Mouse (Mus musculus) adrenal gland, adult 2 months (tissue): Measurements from ENCODE around the gene Plekhh3. TPM values are rescaled to one million over a fixed set of nuclear protein-coding genes. Genes with fewer than 3 reads are reported as not detected.

Source experiments
- DNase-seq: peaks from one replicate; pipeline ENCODE4 v3.0.0; 2021
- long read RNA-seq: library from polyadenylated mRNA; stranded (forward); transcript quantifications from one replicate; pipeline ENCODE4 v2.0.0, GENCODE M21; 2021
- polyA plus RNA-seq: library from polyadenylated mRNA; depleted of rRNA; stranded (reverse); fragments of >200 nt; gene quantifications from 2 replicates; pipeline ENCODE4 v1.2.3, GENCODE M21; 2012; rRNA removed
- total RNA-seq, 2 experiments: library from RNA; stranded (reverse); gene quantifications; 2 replicates each; pipeline ENCODE4 v1.2.3; 2021

Gene Plekhh3
- total RNA-seq (10 to 100 TPM; 19.4 to 39.7 TPM), polyA plus RNA-seq (112 and 122 TPM in 2 replicates)
- long read RNA-seq, transcript Plekhh3-201 (13 exons, 3,056 nt), result minor isoform, 18 of 75 reads
- long read RNA-seq, transcript Plekhh3-206 (13 exons, 3,010 nt), result major isoform, 37 of 75 reads
- long read RNA-seq, partial matches to known transcripts, result 4 of 75 reads
- long read RNA-seq, other reads (novel, unspliced or antisense), result 12 of 75 reads

DNA sequence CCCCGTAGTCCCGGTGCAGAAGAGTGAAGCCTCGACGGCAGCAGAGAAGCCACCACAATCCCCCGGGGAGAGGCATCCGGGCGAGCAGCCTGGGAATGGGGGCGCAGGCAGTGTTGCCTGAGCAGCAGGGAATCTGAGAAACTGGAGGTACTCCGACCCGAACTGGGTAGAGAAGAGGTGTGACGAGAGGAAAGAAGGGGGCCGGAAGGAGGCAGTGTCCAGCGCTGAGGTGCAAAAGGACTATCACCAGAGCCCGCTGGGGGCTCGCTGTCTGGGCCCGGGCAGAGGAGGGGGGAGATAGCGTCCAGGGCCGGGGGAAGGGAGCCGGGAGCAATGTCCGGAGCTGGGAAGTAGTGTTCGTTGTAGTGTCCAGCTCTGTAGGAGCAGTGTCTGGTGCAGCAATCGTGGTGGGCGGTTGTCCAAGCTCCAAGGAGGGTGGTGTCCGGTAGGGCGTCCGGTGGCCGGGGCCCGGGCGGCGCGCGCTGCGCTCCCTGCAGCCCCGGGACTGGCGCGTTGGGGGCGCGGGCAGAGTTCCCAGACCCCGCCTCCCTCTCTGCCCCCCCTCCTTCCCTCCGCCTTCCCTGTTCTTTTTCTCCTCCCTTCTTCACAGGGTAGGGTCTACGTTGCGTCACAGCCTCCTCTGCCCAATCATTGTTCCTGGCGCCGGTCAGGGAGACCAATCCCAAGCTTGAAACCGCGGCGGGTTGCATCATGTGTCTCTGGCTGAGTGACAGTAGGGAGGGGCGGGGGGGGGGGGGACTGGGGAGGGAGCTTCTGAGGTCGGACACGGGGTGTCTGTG lies at the start of gene Plekhh3:
TSS of gene Plekhh3 (minus strand) at position 541 of the 800 bp plus-strand sequence.
- peak; percentile 97 for DNase-seq

DNA sequence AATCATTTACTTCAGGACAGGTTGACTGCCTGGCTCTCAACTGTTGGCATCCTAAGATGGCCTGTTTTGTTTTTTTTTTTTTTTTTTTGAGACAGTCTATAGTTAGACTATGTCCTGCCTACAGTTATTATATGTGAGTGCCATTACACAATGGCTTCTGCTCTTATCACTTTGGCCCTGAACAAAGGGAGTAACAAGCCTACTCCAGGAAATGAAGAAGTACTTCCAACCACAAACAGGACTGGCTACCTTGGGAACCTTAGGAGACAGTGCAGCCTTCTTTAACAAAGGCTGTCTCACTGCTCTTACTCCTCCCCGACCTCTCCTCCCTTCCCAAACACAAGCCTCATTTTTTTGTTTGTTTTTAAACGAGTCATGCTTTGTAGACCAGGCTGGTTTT lies 49.7 kb upstream of the Plekhh3 start:
- no peak for DNase-seq

DNA sequence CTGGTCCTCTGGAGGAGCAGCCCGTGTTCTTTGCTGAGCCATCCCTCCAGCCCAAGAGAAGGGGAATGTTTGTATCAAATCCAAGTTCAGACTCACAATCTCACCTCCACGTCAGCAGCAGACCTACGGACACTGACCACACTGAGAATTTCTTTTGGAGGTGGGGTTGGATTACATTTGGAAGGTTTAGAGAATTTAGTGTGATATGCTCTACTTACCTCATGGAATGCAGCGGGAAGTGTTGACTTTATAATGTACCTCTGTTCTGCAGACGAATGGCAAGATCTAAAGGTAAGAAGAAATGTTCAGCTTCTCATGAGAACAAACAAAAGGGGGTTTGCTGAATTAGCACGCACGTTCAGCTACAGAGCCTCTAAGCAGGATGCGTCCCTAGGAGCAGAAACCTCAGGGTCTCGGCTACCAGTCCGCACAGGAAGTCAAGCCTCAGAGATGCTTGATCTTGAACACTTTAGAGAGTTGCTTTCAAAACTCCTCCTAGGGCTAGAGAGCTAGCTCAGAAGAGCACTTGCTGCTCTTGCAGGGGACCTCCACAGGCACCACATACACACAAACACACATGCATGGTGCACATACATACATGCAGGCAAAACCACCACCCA lies 47.4 kb upstream of the Plekhh3 start:
- no peak for DNase-seq

- DNase-seq, result no peak
Measured at GRCm38 (mm10) chr11:101216936-101217335, 45.8 kb upstream of the Plekhh3 start.

DNA sequence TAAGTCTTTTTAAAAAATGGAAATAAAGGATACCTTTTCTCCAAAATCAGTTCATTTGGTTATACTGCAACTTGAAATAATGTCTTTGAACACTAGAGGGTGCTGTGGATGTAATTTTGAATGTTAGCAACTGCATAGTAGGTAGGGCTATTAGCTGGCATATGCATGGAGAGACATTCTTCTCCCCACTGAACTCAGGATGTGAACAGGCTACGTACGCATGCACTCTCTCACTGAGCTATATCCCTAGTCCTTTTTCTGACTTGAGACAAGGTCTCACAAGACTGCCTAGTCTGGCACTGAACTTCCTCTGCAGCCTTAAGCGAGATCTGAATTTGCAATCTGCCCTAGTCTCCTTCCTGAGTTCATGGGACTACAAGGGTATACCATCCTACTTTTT lies 40.8 kb upstream of the Plekhh3 start:
- DNase-seq, result peak; percentile 19

GRCm38 (mm10) chr11:101200986-101201385 lies 29.8 kb upstream of the Plekhh3 start:
- DNase-seq, result peak; percentile 31

DNA sequence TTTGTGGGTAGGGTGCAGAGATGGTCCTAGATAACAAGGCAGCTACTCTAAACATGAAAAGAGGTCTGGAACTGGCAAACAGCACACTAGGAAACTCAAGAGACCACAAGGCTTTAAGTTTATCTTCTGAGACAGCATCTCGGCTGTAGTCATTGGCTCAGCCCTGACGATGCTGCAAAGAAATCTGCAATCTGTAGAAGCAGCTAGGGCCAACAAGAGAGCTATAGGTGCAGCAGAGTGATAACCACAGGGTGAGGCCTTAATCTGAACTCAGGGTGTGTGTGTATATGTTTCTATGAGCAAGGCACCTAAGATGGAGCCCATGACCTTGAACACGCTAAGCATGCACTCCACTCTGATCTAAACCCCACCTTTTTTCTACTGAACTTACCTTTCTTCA lies 28.4 kb upstream of the Plekhh3 start:
- no peak for DNase-seq

- DNase-seq, result no peak
Measured at GRCm38 (mm10) chr11:101196175-101196574, 25.0 kb upstream of the Plekhh3 start.

- DNase-seq, result no peak
Measured at GRCm38 (mm10) chr11:101195571-101195970, 24.4 kb upstream of the Plekhh3 start.

GRCm38 (mm10) chr11:101195101-101195500 lies 23.9 kb upstream of the Plekhh3 start:
- no peak for DNase-seq

DNA sequence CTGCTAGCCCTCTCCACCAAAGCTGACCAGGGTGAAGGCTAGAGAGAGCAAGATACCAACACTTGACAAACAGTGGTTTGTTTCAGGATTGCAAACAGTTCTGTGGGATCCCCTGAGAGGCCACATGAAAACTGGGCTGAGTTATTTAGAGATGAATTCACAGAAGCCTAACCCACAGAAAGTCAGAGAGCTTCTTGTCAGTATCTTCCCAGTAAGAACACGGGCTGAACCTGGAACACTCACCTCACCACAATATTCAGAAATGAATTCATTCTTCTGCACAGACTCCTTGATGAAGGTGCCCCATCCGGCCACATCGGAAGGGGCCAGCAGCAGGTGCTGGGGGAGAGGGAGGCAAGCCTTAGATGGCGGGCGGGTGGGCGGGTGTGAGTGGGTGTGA lies 23.5 kb upstream of the Plekhh3 start:
- DNase-seq, result no peak

- no peak for DNase-seq
Measured at GRCm38 (mm10) chr11:101194137-101194536, 23.0 kb upstream of the Plekhh3 start.

DNA sequence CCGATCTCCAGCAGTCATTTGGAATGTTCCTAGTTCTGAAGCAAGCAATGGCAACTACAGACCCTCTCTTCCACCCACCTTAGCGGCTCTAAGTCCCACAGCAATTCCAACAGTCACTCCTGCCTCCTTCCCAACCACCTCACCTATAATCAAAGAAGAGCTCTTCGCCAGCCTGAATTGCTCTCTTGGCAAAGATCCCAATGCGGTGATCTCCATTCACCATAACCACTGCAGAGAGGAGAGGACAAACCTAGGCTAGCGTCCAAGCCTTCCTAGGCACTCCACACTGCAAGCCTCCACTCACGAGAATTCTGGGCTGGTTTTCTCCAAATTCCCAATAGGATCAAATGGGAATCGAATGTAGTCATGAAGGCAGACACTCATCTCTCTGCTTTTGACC lies 21.9 kb upstream of the Plekhh3 start:
- DNase-seq, result no peak

DNA sequence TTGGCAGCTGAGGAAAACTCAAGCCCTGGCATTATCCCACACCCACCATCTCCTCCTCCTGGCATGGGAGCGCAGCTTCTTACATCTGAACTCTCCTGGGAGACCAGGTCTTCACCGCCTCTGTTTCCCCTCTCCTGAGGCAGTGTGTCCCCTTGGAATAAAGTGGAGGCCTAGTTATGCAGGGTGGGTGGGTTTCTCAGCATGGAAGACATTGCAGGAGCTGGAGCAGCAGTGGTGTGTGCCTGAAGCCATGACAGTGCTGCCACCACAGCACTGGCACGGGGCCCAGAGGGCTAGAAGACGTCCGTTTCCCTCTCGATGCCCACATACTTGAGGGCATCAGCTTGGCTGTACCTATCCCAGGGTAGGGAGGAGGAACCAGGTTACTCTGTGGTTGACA lies 21.5 kb upstream of the Plekhh3 start:
- DNase-seq, result no peak

GRCm38 (mm10) chr11:101191919-101192470 lies 20.8 kb upstream of the Plekhh3 start:
- DNase-seq, result no peak

GRCm38 (mm10) chr11:101190913-101191907 lies 20.1 kb upstream of the Plekhh3 start:
- DNase-seq, result peak; percentile 21

- no peak for DNase-seq
Measured at GRCm38 (mm10) chr11:101190181-101190912, 19.2 kb upstream of the Plekhh3 start.

DNA sequence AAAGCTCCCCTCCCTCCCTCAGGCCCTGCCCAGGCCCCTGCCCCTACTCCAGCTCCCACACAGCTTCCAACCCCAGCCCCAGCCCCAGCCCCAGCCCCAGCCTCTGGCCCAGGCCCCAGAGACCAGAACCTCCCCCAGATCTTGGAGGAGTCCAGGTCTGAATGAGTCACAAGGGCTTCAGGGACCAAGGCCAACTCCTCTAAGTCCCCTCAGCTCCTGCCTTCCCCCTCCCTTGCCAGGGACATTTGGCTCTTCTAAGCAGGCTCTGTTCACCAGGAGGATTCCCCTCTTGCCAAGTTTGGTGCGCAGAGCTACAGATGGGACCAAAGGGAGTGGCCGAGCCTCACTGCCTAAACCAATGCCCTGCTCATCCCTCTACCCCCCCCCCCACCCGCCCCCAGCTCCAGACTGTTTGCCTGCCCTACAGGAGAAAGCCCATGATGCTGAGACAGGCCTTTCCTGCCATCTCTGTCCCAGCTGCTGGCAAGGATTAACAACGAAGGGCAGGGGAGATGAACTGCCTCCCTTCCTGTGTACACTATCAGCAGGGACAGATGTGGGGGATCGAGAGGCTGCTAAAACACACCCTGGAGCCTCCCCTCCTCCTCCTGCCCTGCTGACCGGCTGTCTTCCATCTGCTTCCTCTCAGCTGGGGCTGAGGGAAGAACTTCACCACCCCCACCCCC lies 18.5 kb upstream of the Plekhh3 start:
- DNase-seq, result peak; percentile 87

DNA sequence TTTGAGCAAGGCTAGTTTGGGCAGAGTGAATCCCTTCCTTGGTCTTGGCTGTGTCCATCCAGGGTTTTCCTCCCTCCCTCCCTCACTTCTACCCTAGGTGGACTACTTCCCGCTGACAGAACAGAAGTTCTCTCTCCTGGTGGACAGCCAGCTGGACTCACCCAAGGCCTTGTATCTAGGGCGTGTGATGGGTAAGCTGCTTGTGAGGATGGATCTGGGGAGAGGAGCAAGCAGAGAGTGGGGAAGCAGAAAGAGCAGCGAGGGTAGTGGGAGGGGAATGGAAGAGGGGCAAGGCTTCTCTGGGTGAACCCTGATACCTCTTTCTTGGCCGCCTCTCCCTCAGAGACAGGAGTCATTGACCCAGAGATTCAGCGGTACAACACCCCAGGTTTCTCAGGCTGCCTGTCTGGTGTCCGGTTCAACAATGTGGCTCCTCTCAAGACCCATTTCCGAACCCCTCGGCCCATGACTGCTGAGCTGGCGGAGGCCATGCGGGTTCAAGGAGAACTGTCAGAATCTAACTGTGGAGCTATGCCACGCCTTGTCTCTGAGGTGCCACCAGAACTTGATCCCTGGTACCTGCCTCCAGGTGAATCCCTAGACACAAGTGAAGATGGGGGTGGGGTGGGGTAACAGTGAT lies 17.1 kb upstream of the Plekhh3 start:
- peak; percentile 42 for DNase-seq

- DNase-seq, result no peak
Measured at GRCm38 (mm10) chr11:101187541-101187940, 16.4 kb upstream of the Plekhh3 start.
